Mouse (Mus musculus): Measurements from ENCODE around the gene Fbxl13. TPM values are rescaled to one million over a fixed set of nuclear protein-coding genes. Genes with fewer than 3 reads are reported as not detected.

The Fbxl13 gene
- polyA plus RNA-seq, 1 experiment from 2014 or later, result 0.13 TPM

DNA sequence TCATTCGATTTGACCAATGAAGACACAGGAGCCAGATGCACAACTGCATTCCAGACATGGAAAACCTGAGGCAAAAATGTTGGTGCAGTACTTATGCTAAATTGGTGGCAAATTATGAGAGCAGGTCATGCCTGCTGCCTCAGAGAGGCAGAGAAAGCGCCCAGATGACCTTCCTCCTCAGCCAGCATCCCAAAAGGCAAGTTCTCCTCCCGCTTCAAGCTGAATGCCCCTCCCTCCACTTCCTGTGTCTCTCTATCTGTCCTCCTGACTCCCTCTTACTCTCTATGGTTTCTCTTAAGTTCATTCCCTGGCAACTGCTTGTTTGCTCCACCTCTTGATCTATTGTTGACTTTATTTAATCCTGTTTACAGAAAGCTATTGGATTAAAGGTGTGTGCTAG lies 150.7 kb downstream of the Fbxl13 start:
- no peak overlapping the region for H3K27ac ChIP-seq
- 64% methylated on average over 3 of the region's 3 CpGs for WGBS
- peaks cover 31% of the 10 kb centered on the region for H3K4me1 ChIP-seq (replicated peaks)
- no peak overlapping the region for H3K4me2 ChIP-seq
- ATAC-seq (ENCODE audit: insufficient number of reproducible peaks, insufficient read depth, low FRiP score, low TSS enrichment, low read depth), result no peak
- no peak overlapping the region for H3K4me3 ChIP-seq (replicated peaks)
- no peaks in the 10 kb centered on the region for H3K27me3 ChIP-seq
- no peak overlapping the region for H3K9ac ChIP-seq (replicated peaks)
- no peaks in the 10 kb centered on the region for H3K36me3 ChIP-seq
- no peaks in the 10 kb centered on the region for H3K9me3 ChIP-seq

DNA sequence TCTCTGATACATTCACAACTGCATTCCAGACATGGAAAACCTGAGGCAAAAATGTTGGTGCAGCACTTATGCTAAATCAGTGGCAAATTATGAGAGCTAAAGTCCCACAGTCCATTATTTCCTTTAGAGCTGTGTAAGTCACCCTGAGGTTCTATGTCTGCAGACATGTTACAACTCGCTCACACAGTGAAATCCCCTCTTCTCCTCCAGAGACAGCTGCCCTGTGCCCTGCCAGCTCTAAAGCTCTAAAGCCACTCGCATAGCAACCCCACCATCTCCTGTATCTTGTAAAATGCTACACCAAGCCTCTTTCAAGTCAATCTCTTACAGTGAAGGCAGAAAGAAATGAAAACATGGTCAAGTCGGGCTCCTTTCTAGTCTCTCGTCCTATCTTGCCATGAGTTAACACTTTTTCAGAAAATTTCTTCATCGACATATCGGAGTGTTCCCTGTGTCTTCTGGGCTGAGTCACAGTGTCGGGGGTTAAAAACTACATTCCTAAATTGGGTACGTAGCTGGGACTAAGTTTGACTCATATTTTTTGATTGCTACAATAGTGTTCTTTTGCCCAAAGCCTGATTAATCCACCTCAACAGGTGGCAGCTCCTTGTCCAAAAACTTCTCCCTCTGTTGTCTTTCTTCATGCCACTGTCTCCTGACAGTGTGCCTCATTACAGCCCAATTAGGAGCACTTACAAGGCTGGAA lies 152.0 kb downstream of the Fbxl13 start:
- Histone ChIP-seq H3K9ac (replicated peaks) (no peak overlapping the region), H3K36me3 (no peaks in the 10 kb centered on the region), H3K9me3 (no peaks in the 10 kb centered on the region), H3K4me1 (replicated peaks) (peaks cover 40% of the 10 kb centered on the region), H3K4me2 (no peak overlapping the region), H3K27me3 (no peaks in the 10 kb centered on the region), H3K4me3 (replicated peaks) (no peak overlapping the region), H3K27ac (no peak overlapping the region)
- no peak for ATAC-seq (ENCODE audit: insufficient number of reproducible peaks, insufficient read depth, low FRiP score, low TSS enrichment, low read depth)
- 78% methylated on average over 8 of the region's 8 CpGs for WGBS

- no peaks in the 10 kb centered on the region for H3K36me3 ChIP-seq
- H3K9ac ChIP-seq (replicated peaks), result no peak overlapping the region
- no peaks in the 10 kb centered on the region for H3K27me3 ChIP-seq
- H3K9me3 ChIP-seq, result no peaks in the 10 kb centered on the region
- 65% methylated on average over 3 of the region's 3 CpGs for WGBS
- ATAC-seq (ENCODE audit: insufficient number of reproducible peaks, insufficient read depth, low FRiP score, low TSS enrichment, low read depth), result no peak
- no peak overlapping the region for H3K27ac ChIP-seq
- H3K4me2 ChIP-seq, result no peak overlapping the region
- H3K4me3 ChIP-seq (replicated peaks), result no peak overlapping the region
- peaks cover 42% of the 10 kb centered on the region for H3K4me1 ChIP-seq (replicated peaks)
Measured at GRCm38 (mm10) chr5:21492213-21492612, 153.2 kb downstream of the Fbxl13 start.

DNA sequence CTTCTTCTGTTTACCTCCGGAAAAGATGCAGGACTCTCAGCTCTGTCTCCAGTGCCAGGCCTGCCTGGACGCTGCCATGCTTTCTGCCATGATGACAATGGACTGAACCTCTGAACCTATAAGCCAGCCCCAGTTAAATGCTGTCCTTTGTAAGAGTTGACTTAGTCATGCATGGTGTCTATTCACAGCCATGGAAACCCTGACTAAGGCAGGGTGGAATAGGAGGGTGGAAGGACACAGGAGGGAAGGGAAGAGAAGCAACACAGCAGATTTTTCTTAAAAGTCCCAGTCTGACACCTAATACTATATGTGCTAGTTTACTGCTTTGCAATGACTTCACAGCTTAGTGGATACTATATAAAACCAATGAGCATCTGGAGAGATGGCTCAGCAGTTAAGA lies 154.0 kb downstream of the Fbxl13 start:
- Histone ChIP-seq H3K36me3 (no peaks in the 10 kb centered on the region), H3K4me2 (no peak overlapping the region), H3K27ac (no peak overlapping the region), H3K9me3 (no peaks in the 10 kb centered on the region), H3K9ac (replicated peaks) (no peak overlapping the region), H3K4me3 (replicated peaks) (no peak overlapping the region), H3K27me3 (no peaks in the 10 kb centered on the region), H3K4me1 (replicated peaks) (peaks cover 37% of the 10 kb centered on the region)
- ATAC-seq (ENCODE audit: insufficient number of reproducible peaks, insufficient read depth, low FRiP score, low TSS enrichment, low read depth), result no peak
- WGBS, result 84% methylated on average over 2 of the region's 2 CpGs

DNA sequence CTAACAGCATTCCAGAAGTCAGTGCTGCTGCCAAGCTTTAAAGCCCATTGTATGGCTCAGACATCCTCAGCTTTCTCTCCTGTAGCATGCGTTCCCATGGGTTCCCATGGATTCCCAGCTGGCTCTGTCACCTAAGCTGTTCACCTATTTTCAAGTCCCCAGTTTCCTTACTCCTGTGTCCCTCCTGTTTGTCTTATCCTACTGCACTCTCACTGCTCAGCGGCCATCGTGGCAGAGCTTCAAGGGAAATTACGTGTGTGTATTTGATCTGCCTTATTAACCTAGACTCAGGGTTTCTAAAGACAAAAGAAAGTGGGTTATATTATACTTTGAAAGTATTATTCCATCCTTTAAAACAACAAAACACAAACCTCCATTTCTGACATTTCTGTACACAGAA lies 156.3 kb downstream of the Fbxl13 start:
- Histone ChIP-seq H3K36me3 (no peaks in the 10 kb centered on the region), H3K27ac (no peak overlapping the region), H3K4me3 (replicated peaks) (no peak overlapping the region), H3K9me3 (no peaks in the 10 kb centered on the region), H3K9ac (replicated peaks) (no peak overlapping the region), H3K4me1 (replicated peaks) (peaks cover 33% of the 10 kb centered on the region), H3K27me3 (no peaks in the 10 kb centered on the region), H3K4me2 (no peak overlapping the region)
- no peak for ATAC-seq (ENCODE audit: insufficient number of reproducible peaks, insufficient read depth, low FRiP score, low TSS enrichment, low read depth)
- WGBS, result 67% methylated on average over 4 of the region's 4 CpGs

- Histone ChIP-seq H3K9me3 (no peaks in the 10 kb centered on the region), H3K36me3 (no peaks in the 10 kb centered on the region), H3K27me3 (no peaks in the 10 kb centered on the region), H3K9ac (replicated peaks) (no peak overlapping the region), H3K27ac (no peak overlapping the region), H3K4me3 (replicated peaks) (no peak overlapping the region), H3K4me2 (no peak overlapping the region), H3K4me1 (replicated peaks) (peaks cover 35% of the 10 kb centered on the region)
- 93% methylated on average over 5 of the region's 5 CpGs for WGBS
- no peak for ATAC-seq (ENCODE audit: insufficient number of reproducible peaks, insufficient read depth, low FRiP score, low TSS enrichment, low read depth)
Measured at GRCm38 (mm10) chr5:21488506-21488905, 156.9 kb downstream of the Fbxl13 start.

- WGBS, result 89% methylated on average over 3 of the region's 3 CpGs
- no peaks in the 10 kb centered on the region for H3K36me3 ChIP-seq
- ATAC-seq (ENCODE audit: insufficient number of reproducible peaks, insufficient read depth, low FRiP score, low TSS enrichment, low read depth), result no peak
- peaks cover 43% of the 10 kb centered on the region for H3K4me1 ChIP-seq (replicated peaks)
- H3K9me3 ChIP-seq, result no peaks in the 10 kb centered on the region
- H3K4me3 ChIP-seq (replicated peaks), result no peak overlapping the region
- H3K9ac ChIP-seq (replicated peaks), result no peak overlapping the region
- H3K4me2 ChIP-seq, result no peak overlapping the region
- H3K27ac ChIP-seq, result no peak overlapping the region
- H3K27me3 ChIP-seq, result no peaks in the 10 kb centered on the region
Measured at GRCm38 (mm10) chr5:21487716-21488115, 157.7 kb downstream of the Fbxl13 start.

GRCm38 (mm10) chr5:21487306-21487705 lies 158.1 kb downstream of the Fbxl13 start:
- Histone ChIP-seq H3K27me3 (no peaks in the 10 kb centered on the region), H3K27ac (no peak overlapping the region; the same call in 1 of the 2 replicates), H3K4me2 (no peak overlapping the region), H3K9me3 (no peaks in the 10 kb centered on the region), H3K36me3 (no peaks in the 10 kb centered on the region), H3K4me3 (replicated peaks) (no peak overlapping the region), H3K4me1 (replicated peaks) (peaks cover 47% of the 10 kb centered on the region), H3K9ac (replicated peaks) (no peak overlapping the region)
- no peak for ATAC-seq (ENCODE audit: insufficient number of reproducible peaks, insufficient read depth, low FRiP score, low TSS enrichment, low read depth)
- WGBS, result 84% methylated on average over 3 of the region's 3 CpGs

- no peak overlapping the region for H3K4me3 ChIP-seq (replicated peaks)
- no peak overlapping the region for H3K9ac ChIP-seq (replicated peaks)
- H3K9me3 ChIP-seq, result no peaks in the 10 kb centered on the region
- no peak overlapping the region for H3K4me2 ChIP-seq
- no peak overlapping the region for H3K27ac ChIP-seq
- no peaks in the 10 kb centered on the region for H3K27me3 ChIP-seq
- H3K36me3 ChIP-seq, result no peaks in the 10 kb centered on the region
- WGBS, result 58% methylated on average over 5 of the region's 5 CpGs
- peaks cover 49% of the 10 kb centered on the region for H3K4me1 ChIP-seq (replicated peaks)
- ATAC-seq (ENCODE audit: insufficient number of reproducible peaks, insufficient read depth, low FRiP score, low TSS enrichment, low read depth), result no peak
Measured at GRCm38 (mm10) chr5:21486798-21487197, 158.6 kb downstream of the Fbxl13 start.

DNA sequence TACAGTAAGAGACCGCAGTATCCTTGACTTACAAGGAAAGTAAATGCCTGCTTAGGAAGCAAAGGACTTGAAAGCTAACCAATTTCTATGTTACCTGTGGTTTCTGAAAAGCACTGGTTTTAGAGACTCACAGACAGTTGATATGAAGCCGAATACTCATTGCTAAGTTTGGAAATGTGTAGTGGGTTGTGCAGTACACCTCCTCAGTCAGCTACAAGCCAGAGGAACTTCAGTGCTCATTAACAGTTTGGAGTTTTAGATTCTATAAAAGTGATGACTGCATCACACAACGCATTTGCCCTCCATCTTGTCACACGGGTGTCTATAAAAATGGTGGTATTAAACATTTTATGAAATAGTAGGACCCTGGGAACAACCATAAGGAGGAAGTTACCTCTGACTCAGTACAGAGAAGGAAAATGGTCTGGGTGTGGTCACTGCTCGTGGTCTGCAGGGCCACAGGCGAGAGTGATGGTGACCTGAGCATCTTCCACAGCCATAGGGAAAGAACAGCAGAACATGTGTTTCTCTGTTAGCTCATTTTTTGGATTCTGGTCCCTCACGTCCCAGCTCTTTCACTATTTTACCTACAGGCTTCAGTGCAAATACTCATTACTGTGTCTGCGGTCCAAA lies 160.1 kb downstream of the Fbxl13 start:
- Histone ChIP-seq H3K27me3 (no peaks in the 10 kb centered on the region), H3K27ac (no peak overlapping the region), H3K9ac (replicated peaks) (no peak overlapping the region), H3K4me2 (no peak overlapping the region), H3K9me3 (no peaks in the 10 kb centered on the region), H3K36me3 (0 out of 2 replicates have a peak, but pooled peaks cover 7% of the 10 kb centered on the region), H3K4me3 (replicated peaks) (no peak overlapping the region), H3K4me1 (replicated peaks) (peaks cover 44% of the 10 kb centered on the region)
- WGBS, result 85% methylated on average over 8 of the region's 8 CpGs
- no peak for ATAC-seq (ENCODE audit: insufficient number of reproducible peaks, insufficient read depth, low FRiP score, low TSS enrichment, low read depth)

- Histone ChIP-seq H3K27ac (peak overlapping the region; percentile 72), H3K36me3 (0 out of 2 replicates have a peak, but pooled peaks cover 7% of the 10 kb centered on the region), H3K9ac (replicated peaks) (no peak overlapping the region), H3K4me2 (0 out of 2 replicates have a peak overlapping the region, but pooled peaks have one; percentile 4), H3K4me3 (replicated peaks) (no peak overlapping the region), H3K27me3 (no peaks in the 10 kb centered on the region), H3K4me1 (replicated peaks) (peaks cover 32% of the 10 kb centered on the region), H3K9me3 (no peaks in the 10 kb centered on the region)
- ATAC-seq (ENCODE audit: insufficient number of reproducible peaks, insufficient read depth, low FRiP score, low TSS enrichment, low read depth), result peak; percentile 48; the same call in 1 of the 2 replicates
- 31% methylated on average over 8 of the region's 8 CpGs for WGBS
Measured at GRCm38 (mm10) chr5:21483275-21483674, 162.2 kb downstream of the Fbxl13 start.
